Mouse (Mus musculus) heart, embryonic 11.5 days (tissue): ENCODE data around the gene Tex36. TPM values are rescaled to one million over a fixed set of nuclear protein-coding genes. Genes with fewer than 3 reads are reported as not detected.

ENCODE experiments used
- ATAC-seq: fragments of 200-750 bp; cut with Nextera tagmentation; replicated peaks from 2 replicates; pipeline ENCODE4 v1.8.0; 2017; ENCODE audit warnings: moderate library complexity; ENCODE audit not compliant: insufficient number of reproducible peaks, low FRiP score, low TSS enrichment
- H3K27ac ChIP-seq: fragments of 300-500 bp; sonication (generic); 2 replicates; pipeline ENCODE4 v1.5.1; 2014; ENCODE audit warnings: mild to moderate bottlenecking, low read depth, low read length
- H3K27me3 ChIP-seq: fragments of 300-500 bp; sonication (generic); 2 replicates; pipeline ENCODE4 v1.6.1; 2014; ENCODE audit warnings: mild to moderate bottlenecking, low read length, mixed read lengths; ENCODE audit not compliant: control insufficient read depth, insufficient read depth
- H3K36me3 ChIP-seq: fragments of 300-500 bp; sonication (generic); 2 replicates; pipeline ENCODE4 v1.6.1; 2014; ENCODE audit warnings: mild to moderate bottlenecking, low read length, moderate library complexity, mixed read lengths; ENCODE audit not compliant: control insufficient read depth, insufficient read depth
- H3K4me1 ChIP-seq: fragments of 300-500 bp; sonication (generic); 2 replicates; pipeline ENCODE4 v1.6.1; 2014; ENCODE audit warnings: low read length; ENCODE audit not compliant: control insufficient read depth, insufficient read depth
- H3K4me2 ChIP-seq: fragments of 300-500 bp; sonication (generic); 2 replicates; pipeline ENCODE4 v1.6.1; 2014; ENCODE audit warnings: mild to moderate bottlenecking, moderate library complexity
- H3K4me3 ChIP-seq: fragments of 300-500 bp; sonication (generic); 2 replicates; pipeline ENCODE4 v1.5.1; 2014; ENCODE audit warnings: low read depth, low read length
- H3K9ac ChIP-seq: fragments of 300-500 bp; sonication (generic); 2 replicates; pipeline ENCODE4 v1.6.1; 2014; ENCODE audit warnings: mild to moderate bottlenecking, low read depth, low read length, moderate library complexity
- H3K9me3 ChIP-seq: fragments of 300-500 bp; sonication (generic); replicated peaks from 2 replicates; pipeline ENCODE4 v1.6.1; 2016; ENCODE audit warnings: low read length; ENCODE audit not compliant: control insufficient read depth
- WGBS: fragments of 180-500 bp; shearing (Covaris S2); extraction: QIAGEN DNeasy Blood & Tissue Kit; methylation state at CpG from one replicate; pipeline ENCODE4 v1.1.7; 2014; ENCODE audit not compliant: insufficient replicate concordance; 5-methylcytosine and 5-hydroxymethylcytosine counted together
- polyA plus RNA-seq: library from polyadenylated mRNA; unstranded; fragments of >200 nt; fragmentation: Nextera tagmentation; extraction: Ambion mirVana; gene quantifications from 2 replicates; pipeline ENCODE4 v1.2.1, GENCODE M21; 2014

The Tex36 gene
- not detected in 2 replicates for polyA plus RNA-seq

- Histone ChIP-seq H3K4me3 (no peak within 1 kb of the TSS), H3K36me3 (no peaks in the 10 kb centered on the region), H3K27ac (no peak within 1 kb of the TSS), H3K27me3 (no peaks in the 10 kb centered on the region), H3K9me3 (no peaks in the 10 kb centered on the region), H3K9ac (no peak within 1 kb of the TSS), H3K4me2 (no peak within 1 kb of the TSS), H3K4me1 (0 out of 2 replicates have a peak, but pooled peaks cover 2% of the 10 kb centered on the region)
- no peak for ATAC-seq
- WGBS: 44% methylated on average over 2 of the region's 2 CpGs
These were observed at the start of gene Tex36 for GRCm38 (mm10) chr7:133602058-133602457. Gene Tex36 (minus strand): TSS chr7:133602158.

- ATAC-seq: no peak
- Histone ChIP-seq H3K27me3 (no peaks in the 10 kb centered on the region), H3K9ac (no peak overlapping the region), H3K4me3 (no peak overlapping the region), H3K36me3 (peaks cover 56% of the 10 kb centered on the region), H3K4me2 (no peak overlapping the region), H3K27ac (no peak overlapping the region), H3K9me3 (no peaks in the 10 kb centered on the region), H3K4me1 (no peaks in the 10 kb centered on the region)
- WGBS: 89% methylated on average over 6 of the region's 6 CpGs
These were observed 43.8 kb upstream of the Tex36 start for GRCm38 (mm10) chr7:133645716-133646115.

- Histone ChIP-seq H3K27ac (no peak overlapping the region), H3K9me3 (no peaks in the 10 kb centered on the region), H3K4me2 (peak overlapping the region; percentile 92), H3K27me3 (no peaks in the 10 kb centered on the region), H3K36me3 (peaks cover 20% of the 10 kb centered on the region), H3K9ac (0 out of 2 replicates have a peak overlapping the region, but pooled peaks have one; percentile 97), H3K4me1 (peaks cover 5% of the 10 kb centered on the region; the same call in 1 of the 2 replicates), H3K4me3 (peak overlapping the region; percentile 96)
- no peak for ATAC-seq
- WGBS: 88% methylated on average over 13 of the region's 13 CpGs
These were observed 36.9 kb upstream of the Tex36 start for GRCm38 (mm10) chr7:133638821-133639220.

GRCm38 (mm10) chr7:133638306-133638705 lies 36.3 kb upstream of the Tex36 start:
- no peaks in the 10 kb centered on the region for H3K9me3 ChIP-seq
- peak overlapping the region; percentile 92 for H3K4me2 ChIP-seq
- peaks cover 18% of the 10 kb centered on the region for H3K36me3 ChIP-seq
- WGBS: 11% methylated on average over 13 of the region's 13 CpGs
- H3K9ac ChIP-seq: peak overlapping the region; percentile 97
- peaks cover 5% of the 10 kb centered on the region; the same call in 1 of the 2 replicates for H3K4me1 ChIP-seq
- ATAC-seq: no peak
- peak overlapping the region; percentile 96 for H3K4me3 ChIP-seq
- no peaks in the 10 kb centered on the region for H3K27me3 ChIP-seq
- peak overlapping the region; percentile 78; the same call in 1 of the 2 replicates for H3K27ac ChIP-seq

- Histone ChIP-seq H3K27me3 (no peaks in the 10 kb centered on the region), H3K4me1 (peaks cover 5% of the 10 kb centered on the region; the same call in 1 of the 2 replicates), H3K9me3 (no peaks in the 10 kb centered on the region), H3K36me3 (peaks cover 11% of the 10 kb centered on the region), H3K9ac (peak within 1 kb of the TSS; percentile 97), H3K4me2 (peak within 1 kb of the TSS; percentile 92), H3K27ac (peak within 1 kb of the TSS; percentile 78), H3K4me3 (peak within 1 kb of the TSS; percentile 96)
- WGBS: under 1% methylated on average over 80 of the region's 81 CpGs
- ATAC-seq: peak; percentile 99
These were observed 35.7 kb upstream of the Tex36 start, which contains the start of gene Edrf1 for GRCm38 (mm10) chr7:133637361-133638305. Gene Edrf1 (plus strand): TSS chr7:133637543.

GRCm38 (mm10) chr7:133636738-133637352 lies 34.9 kb upstream of the Tex36 start:
- Histone ChIP-seq H3K27me3 (no peaks in the 10 kb centered on the region), H3K4me1 (peaks cover 5% of the 10 kb centered on the region; the same call in 1 of the 2 replicates), H3K4me3 (peak overlapping the region; percentile 96), H3K9me3 (no peaks in the 10 kb centered on the region), H3K4me2 (peak overlapping the region; percentile 92), H3K36me3 (peaks cover 8% of the 10 kb centered on the region), H3K27ac (peak overlapping the region; percentile 75), H3K9ac (peak overlapping the region; percentile 83)
- 0 out of 2 replicates have a peak, but pooled peaks have one; percentile 1 for ATAC-seq
- 3% methylated on average over 21 of the region's 21 CpGs for WGBS

- Histone ChIP-seq H3K4me1 (peaks cover 5% of the 10 kb centered on the region; the same call in 1 of the 2 replicates), H3K4me2 (no peak overlapping the region), H3K9me3 (no peaks in the 10 kb centered on the region), H3K27me3 (no peaks in the 10 kb centered on the region), H3K27ac (no peak overlapping the region), H3K4me3 (no peak overlapping the region), H3K36me3 (no peaks in the 10 kb centered on the region), H3K9ac (no peak overlapping the region)
- no peak for ATAC-seq
- WGBS: 52% methylated on average over 10 of the region's 12 CpGs
These were observed 33.1 kb upstream of the Tex36 start for GRCm38 (mm10) chr7:133634932-133635650.

GRCm38 (mm10) chr7:133632476-133632875 lies 30.5 kb upstream of the Tex36 start:
- Histone ChIP-seq H3K9ac (no peak overlapping the region), H3K4me2 (no peak overlapping the region), H3K4me3 (no peak overlapping the region), H3K27ac (no peak overlapping the region), H3K4me1 (no peaks in the 10 kb centered on the region), H3K9me3 (no peaks in the 10 kb centered on the region), H3K36me3 (no peaks in the 10 kb centered on the region), H3K27me3 (no peaks in the 10 kb centered on the region)
- WGBS: 29% methylated on average over 2 of the region's 2 CpGs
- no peak for ATAC-seq
